In the genomic region with DNA sequence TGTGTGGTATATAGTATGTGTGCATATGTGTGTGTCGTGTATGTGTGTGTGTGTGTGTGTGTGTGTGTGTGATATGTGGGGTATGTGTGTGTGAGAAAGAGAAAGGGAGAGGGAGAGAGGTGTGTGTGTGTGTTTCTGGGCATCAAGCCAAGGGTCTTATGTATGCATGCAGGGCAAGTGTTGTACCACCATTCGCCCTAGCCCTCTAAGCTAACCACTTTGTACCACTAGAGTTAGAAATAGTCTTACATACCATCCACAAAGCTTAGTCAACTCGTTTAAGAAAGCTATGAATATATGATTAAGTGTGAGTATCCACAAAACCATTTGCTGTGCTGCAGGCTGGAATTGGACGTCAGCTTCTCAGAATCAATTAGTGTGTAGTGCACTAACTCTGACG, we compare ENCODE assay signal across 17 mouse cellular contexts.
"Had no signal": no experiment of that assay in that cellular context is flagged by ENCODE, and none has a peak within 500 bp of the region (broad histone marks: within the 10 kb centered on the region; RNA-seq: fewer than 3 reads in every experiment).

No protein-coding gene starts in this region.

- ATAC-seq: intestine, postnatal 0 days; liver, postnatal 0 days had no signal

- H3K4me1 ChIP-seq: liver, embryonic 13.5 days; megakaryocyte, embryonic 14.5 days had no signal

- H3K9me3 ChIP-seq: limb, embryonic 10.5 days; limb, embryonic 13.5 days; liver, embryonic 13.5 days; neural tube, embryonic 12.5 days had no signal

- H3K27me3 ChIP-seq: limb, embryonic 13.5 days; liver, embryonic 13.5 days; neural tube, embryonic 12.5 days had no signal

- H3K4me3 ChIP-seq: layer of hippocampus, adult 2 months; limb, embryonic 10.5 days; limb, embryonic 13.5 days; liver, embryonic 13.5 days; neural tube, embryonic 12.5 days had no signal

- H3K27ac ChIP-seq: layer of hippocampus, adult 2 months; limb, embryonic 10.5 days; limb, embryonic 13.5 days; liver, embryonic 13.5 days; neural tube, embryonic 12.5 days had no signal

- H3K36me3 ChIP-seq: limb, embryonic 10.5 days; limb, embryonic 13.5 days; liver, embryonic 13.5 days; neural tube, embryonic 12.5 days had no signal

- H3K9ac ChIP-seq: limb, embryonic 13.5 days; liver, embryonic 13.5 days; liver, postnatal 0 days; lung, embryonic 14.5 days; neural tube, embryonic 12.5 days had no signal

- H3K4me2 ChIP-seq: limb, embryonic 13.5 days; liver, embryonic 13.5 days; lung, embryonic 14.5 days; midbrain, embryonic 11.5 days; neural tube, embryonic 12.5 days had no signal

- DNase-seq: kidney, adult 2 months; kidney, postnatal 25 days; layer of hippocampus, adult 9-11 months; liver; liver, embryonic 13.5 days; liver, postnatal 0 days; lung, embryonic 14.5 days; midbrain, embryonic 14.5 days; thymus, adult 18-20 months; thymus, postnatal 36 days had no signal
